Mouse (Mus musculus) MEL (cell line): Measurements from ENCODE around the gene Man1c1. TPM values are rescaled to one million over a fixed set of nuclear protein-coding genes. Genes with fewer than 3 reads are reported as not detected.

ENCODE experiments used
- DNase-seq: peaks from one replicate; pipeline ENCODE4 v3.0.0; 2011; ENCODE audit warnings: low read depth, low spot score
- H3K27ac ChIP-seq: 2 replicates; pipeline ENCODE4 v1.5.1; 2012; ENCODE audit warnings: low read depth, mild to moderate bottlenecking, control low read depth, low read length, moderate library complexity; ENCODE audit not compliant: control insufficient read depth
- H3K27me3 ChIP-seq, 2 experiments: fragments of 150-350 bp in 1 of 2; sonication (generic) in 1 of 2; 2 replicates each; pipeline ENCODE4 v1.6.1; 2012; ENCODE audit warnings: low read length in 2 of 2, mild to moderate bottlenecking in 2 of 2, improper control_type of control experiment in 1 of 2, moderate library complexity in 1 of 2; ENCODE audit not compliant: insufficient read depth in 2 of 2, control insufficient read depth in 1 of 2
- H3K36me3 ChIP-seq, 2 experiments: 2 replicates each; pipeline ENCODE4 v1.6.1; 2012 to 2014; ENCODE audit warnings: low read length in 2 of 2, improper control_type of control experiment in 1 of 2, inconsistent platforms in 1 of 2, mild to moderate bottlenecking in 1 of 2; ENCODE audit not compliant: insufficient read depth in 2 of 2, control insufficient read depth in 1 of 2
- H3K4me1 ChIP-seq, 2 experiments: fragments of 150-350 bp in 1 of 2; sonication (generic) in 1 of 2; 2 replicates each; pipeline ENCODE4 v1.6.1; 2012; ENCODE audit warnings: low read length in 2 of 2, improper control_type of control experiment in 1 of 2, mild to moderate bottlenecking in 1 of 2; ENCODE audit not compliant: insufficient read depth in 2 of 2, control insufficient read depth in 1 of 2
- H3K4me3 ChIP-seq, 2 experiments: fragments of 150-350 bp in 1 of 2; sonication (generic) in 1 of 2; 2 replicates each; pipeline ENCODE4 v1.5.1; 2012; ENCODE audit warnings: low read depth in 2 of 2, low read length in 2 of 2, mild to moderate bottlenecking in 2 of 2, moderate library complexity in 2 of 2, control low read depth in 1 of 2, improper control_type of control experiment in 1 of 2; ENCODE audit not compliant: control insufficient read depth in 1 of 2, insufficient read depth in 1 of 2
- H3K79me2 ChIP-seq: 2 replicates; pipeline ENCODE4 v1.6.1; 2012; ENCODE audit warnings: mild to moderate bottlenecking, low read length, moderate library complexity; ENCODE audit not compliant: control insufficient read depth, poor library complexity, insufficient read depth
- H3K9ac ChIP-seq: 2 replicates; pipeline ENCODE4 v1.6.1; 2012; ENCODE audit warnings: low read depth, mild to moderate bottlenecking, control low read depth, low read length, moderate library complexity; ENCODE audit not compliant: control insufficient read depth, poor library complexity, severe bottlenecking
- H3K9me3 ChIP-seq: fragments of 150-350 bp; sonication (generic); replicated peaks from 2 replicates; pipeline ENCODE4 v1.6.1; 2012; ENCODE audit warnings: mild to moderate bottlenecking, low read length, improper control_type of control experiment, moderate library complexity; ENCODE audit not compliant: insufficient read depth
- BHLHE40 ChIP-seq: IDR thresholded peaks from 2 replicates; pipeline ENCODE4 v1.6.1; 2012; ENCODE audit warnings: low read depth, mild to moderate bottlenecking, inconsistent platforms, low read length, improper control_type of control experiment, borderline replicate concordance
- CHD2 ChIP-seq: IDR thresholded peaks from 2 replicates; pipeline ENCODE4 v1.6.1; 2011; ENCODE audit warnings: low read length, improper control_type of control experiment
- CTCF ChIP-seq, 3 experiments: IDR thresholded peaks in 2 of 3; conservative IDR thresholded peaks in 1 of 3; 2 replicates each; pipeline ENCODE4 v1.5.1; 2011 to 2012; ENCODE audit warnings: low read length in 3 of 3, low read depth in 2 of 3, mild to moderate bottlenecking in 2 of 3, improper control_type of control experiment in 1 of 3, inconsistent platforms in 1 of 3, mixed read lengths in 1 of 3, moderate library complexity in 1 of 3; ENCODE audit not compliant: control insufficient read depth in 1 of 3, insufficient read depth in 1 of 3, poor library complexity in 1 of 3, severe bottlenecking in 1 of 3
- ELF1 ChIP-seq: IDR thresholded peaks from 2 replicates; pipeline ENCODE4 v1.6.1; 2014; ENCODE audit warnings: low read depth, mild to moderate bottlenecking, inconsistent platforms, low read length, improper control_type of control experiment, moderate library complexity
- EP300 ChIP-seq, 2 experiments: IDR thresholded peaks; 2 replicates each; pipeline ENCODE4 v1.6.1; 2011; ENCODE audit warnings: improper control_type of control experiment in 2 of 2, low read length in 2 of 2, low read depth in 1 of 2, mild to moderate bottlenecking in 1 of 2
- ETS1 ChIP-seq: IDR thresholded peaks from 2 replicates; pipeline ENCODE4 v1.6.1; 2012; ENCODE audit warnings: low read depth, mild to moderate bottlenecking, inconsistent platforms, low read length, improper control_type of control experiment, moderate library complexity
- GATA1 ChIP-seq: IDR thresholded peaks from 2 replicates; pipeline ENCODE4 v1.6.1; 2011; ENCODE audit warnings: low read depth, low read length, improper control_type of control experiment
- HCFC1 ChIP-seq: IDR thresholded peaks from 2 replicates; pipeline ENCODE4 v1.6.1; 2012; ENCODE audit warnings: low read depth, mild to moderate bottlenecking, inconsistent platforms, low read length, improper control_type of control experiment, moderate library complexity
- MEF2A ChIP-seq: IDR thresholded peaks from 2 replicates; pipeline ENCODE4 v1.6.1; 2014; ENCODE audit warnings: low read depth, mild to moderate bottlenecking, inconsistent platforms, low read length, improper control_type of control experiment; ENCODE audit not compliant: poor library complexity, insufficient replicate concordance, severe bottlenecking; ENCODE audit errors: extremely low read depth
- MYC ChIP-seq: IDR thresholded peaks from 2 replicates; pipeline ENCODE4 v1.6.1; 2011; ENCODE audit warnings: low read depth, mild to moderate bottlenecking, low read length, improper control_type of control experiment, moderate library complexity
- NELFE ChIP-seq: IDR thresholded peaks from 2 replicates; pipeline ENCODE4 v1.6.1; 2011; ENCODE audit warnings: low read depth, low read length, improper control_type of control experiment
- RAD21 ChIP-seq: IDR thresholded peaks from 2 replicates; pipeline ENCODE4 v1.6.1; 2011; ENCODE audit warnings: mild to moderate bottlenecking, low read depth, low read length, improper control_type of control experiment
- SIN3A ChIP-seq: IDR thresholded peaks from 2 replicates; pipeline ENCODE4 v1.6.1; 2012; ENCODE audit warnings: low read length, improper control_type of control experiment, inconsistent platforms
- SMC3 ChIP-seq: IDR thresholded peaks from 2 replicates; pipeline ENCODE4 v1.6.1; 2011; ENCODE audit warnings: low read depth, low read length, improper control_type of control experiment
- TBP ChIP-seq: IDR thresholded peaks from 2 replicates; pipeline ENCODE4 v1.8.0; 2011; ENCODE audit warnings: low read depth, low read length, improper control_type of control experiment
- UBTF ChIP-seq: IDR thresholded peaks from 2 replicates; pipeline ENCODE4 v1.6.1; 2012; ENCODE audit warnings: low read depth, mild to moderate bottlenecking, inconsistent platforms, low read length, improper control_type of control experiment, moderate library complexity, borderline replicate concordance; ENCODE audit not compliant: insufficient read depth
- USF1 ChIP-seq: IDR thresholded peaks from 2 replicates; pipeline ENCODE4 v1.6.1; 2014; ENCODE audit warnings: low read depth, mild to moderate bottlenecking, inconsistent platforms, low read length, improper control_type of control experiment, moderate library complexity
- USF2 ChIP-seq, 2 experiments: IDR thresholded peaks; 2 replicates each; pipeline ENCODE4 v1.6.1; 2011 to 2012; ENCODE audit warnings: improper control_type of control experiment in 2 of 2, low read length in 2 of 2, borderline replicate concordance in 1 of 2, inconsistent platforms in 1 of 2, low read depth in 1 of 2, mild to moderate bottlenecking in 1 of 2; ENCODE audit not compliant: insufficient read depth in 1 of 2
- ZC3H11A ChIP-seq: IDR thresholded peaks from 2 replicates; pipeline ENCODE4 v1.6.1; 2012; ENCODE audit warnings: low read depth, mild to moderate bottlenecking, inconsistent platforms, low read length, improper control_type of control experiment
- ZKSCAN1 ChIP-seq: IDR thresholded peaks from 2 replicates; pipeline ENCODE4 v1.6.1; 2012; ENCODE audit warnings: low read depth, mild to moderate bottlenecking, inconsistent platforms, low read length, improper control_type of control experiment, moderate library complexity
- ZMIZ1 ChIP-seq: IDR thresholded peaks from 2 replicates; pipeline ENCODE4 v1.6.1; 2012; ENCODE audit warnings: low read depth, mild to moderate bottlenecking, inconsistent platforms, low read length, improper control_type of control experiment, moderate library complexity
- polyA plus RNA-seq, 2 experiments: library from polyadenylated mRNA; stranded (reverse) in 1 of 2; unstranded in 1 of 2; fragments of >175 nt in 1 of 2; fragments of >200 nt in 1 of 2; gene quantifications; 2 replicates each; pipeline versions ENCODE4 v1.2.1 to v1.2.4; 2012; ENCODE audit warnings: low replicate concordance in 2 of 2, low read depth in 1 of 2; ENCODE audit not compliant: insufficient read length in 2 of 2, insufficient read depth in 1 of 2, missing spikeins in 1 of 2
- total RNA-seq: library from RNA; depleted of rRNA; stranded (reverse); fragments of 300-350 nt; gene quantifications from 2 replicates; pipeline ENCODE4 v1.2.3, GENCODE M21; 2012

The Man1c1 gene
- total and polyA plus RNA-seq, 3 experiments: 1.9 to 5.2 TPM; not detected in 1

- no peak overlapping the region for H3K4me3 ChIP-seq
- no peaks in the 10 kb centered on the region for H3K36me3 ChIP-seq
- no peaks in the 10 kb centered on the region for H3K79me2 ChIP-seq
- H3K9ac ChIP-seq: no peak overlapping the region
- no peaks in the 10 kb centered on the region for H3K9me3 ChIP-seq
- no peaks in the 10 kb centered on the region for H3K4me1 ChIP-seq
- H3K27ac ChIP-seq: no peak overlapping the region
- TF ChIP-seq ZKSCAN1: no peak
- TF ChIP-seq CHD2: no peak
- TF ChIP-seq ZC3H11A: no peak
- no peak for TF ChIP-seq EP300 (IDR thresholded peaks at IDR 0.05; ENCODE audit: low read depth in 1 of 2, low read length in 2 of 2)
- no peak for TF ChIP-seq GATA1
- TF ChIP-seq MYC: no peak
- TF ChIP-seq RAD21: no peak
- TF ChIP-seq SIN3A: no peak
- TF ChIP-seq CTCF (IDR thresholded peaks at IDR 0.05 in 2 of 3, conservative IDR thresholded peaks at IDR 0.05 in 1 of 3; ENCODE audit: control insufficient read depth in 1 of 3, insufficient read depth in 1 of 3, low read depth in 2 of 3, low read length in 3 of 3, poor library complexity in 1 of 3, severe bottlenecking in 1 of 3): no peak
- no peak for TF ChIP-seq ETS1
- TF ChIP-seq ELF1: no peak
- no peak for TF ChIP-seq TBP
- TF ChIP-seq UBTF: no peak
- TF ChIP-seq NELFE: no peak
- TF ChIP-seq MEF2A: no peak
- TF ChIP-seq ZMIZ1: no peak
- no peak for TF ChIP-seq SMC3
- TF ChIP-seq BHLHE40: no peak
- TF ChIP-seq USF1: no peak
- no peaks in the 10 kb centered on the region for H3K27me3 ChIP-seq
- DNase-seq: no peak
Measured at GRCm38 (mm10) chr4:134567377-134568226, 136.5 kb downstream of the Man1c1 start.

- Histone ChIP-seq H3K79me2 (no peaks in the 10 kb centered on the region), H3K36me3 (no peaks in the 10 kb centered on the region), H3K4me3 (no peak overlapping the region), H3K9ac (no peak overlapping the region), H3K9me3 (no peaks in the 10 kb centered on the region), H3K4me1 (no peaks in the 10 kb centered on the region), H3K27me3 (no peaks in the 10 kb centered on the region), H3K27ac (no peak overlapping the region)
- TF ChIP-seq USF2 (IDR thresholded peaks at IDR 0.05; ENCODE audit: borderline replicate concordance in 1 of 2, insufficient read depth in 1 of 2, low read depth in 1 of 2, low read length in 2 of 2) (no peak), HCFC1 (no peak)
- no peak for DNase-seq
Measured at GRCm38 (mm10) chr4:134564093-134564492, 140.0 kb downstream of the Man1c1 start.
